Mouse (Mus musculus) gastrocnemius, adult 2 months (tissue): ENCODE measurements at regions not wholly inside any gene's neighbourhood (a gene's known extent, or its start where the extent isn't known, plus 50 kb on each side); places are given as distances from the start of the nearest gene placed in this dataset.

ENCODE experiments used
- DNase-seq: peaks from one replicate; pipeline ENCODE4 v3.0.0; 2022
- H3K27ac ChIP-seq: fragments of 200-600 bp; 2 replicates; pipeline ENCODE4 v1.8.1; 2022; ENCODE audit warnings: mild to moderate bottlenecking
- H3K4me3 ChIP-seq: fragments of 200-600 bp; 2 replicates; pipeline ENCODE4 v1.8.1; 2022; ENCODE audit warnings: mild to moderate bottlenecking, moderate library complexity
- CTCF ChIP-seq: fragments of 200-600 bp; IDR thresholded peaks from 2 replicates; pipeline ENCODE4 v1.8.1; 2022; ENCODE audit warnings: antibody characterized with exemption, mild to moderate bottlenecking, moderate library complexity
- intact Hi-C: fragments of 180-260 bp; cut with DNase I; formaldehyde crosslinking; loops from one replicate; pipeline ENCODE4 v1.15.1; 2025

- intact Hi-C loops: no loop called here
- no peak for TF ChIP-seq CTCF
- DNase-seq: no peak
- Histone ChIP-seq H3K4me3 (peak overlapping the region; percentile 35), H3K27ac (peak overlapping the region; percentile 58; the same call in 1 of the 2 replicates)
These were observed 53.0 kb downstream of the Hoxa1 start for GRCm38 (mm10) chr6:52105031-52105593.

DNA sequence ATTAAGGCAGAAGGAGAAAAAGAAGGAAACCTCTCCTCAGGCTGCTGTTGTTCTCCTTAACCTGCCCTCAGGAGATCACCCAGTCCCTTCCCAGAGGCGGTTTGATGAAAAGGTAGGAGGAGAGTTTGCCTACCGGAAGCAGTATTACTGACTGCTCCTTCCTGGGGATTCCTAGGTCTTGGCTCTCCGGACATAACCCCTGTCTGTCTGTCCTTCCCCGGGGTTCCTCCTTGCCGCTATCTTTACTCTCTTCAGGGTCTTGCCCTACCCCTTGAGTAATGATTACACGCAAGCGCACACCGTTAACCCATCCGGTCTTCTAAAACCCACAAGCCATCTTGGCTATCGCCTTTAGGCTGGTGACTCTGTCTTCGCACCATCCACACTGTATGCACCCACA lies 54.0 kb downstream of the Hoxa1 start:
- no peak for DNase-seq
- no peak overlapping the region for H3K27ac ChIP-seq
- H3K4me3 ChIP-seq: no peak overlapping the region
- TF ChIP-seq CTCF: no peak
- intact Hi-C loops: no loop called here

GRCm38 (mm10) chr6:52103661-52104060 lies 54.5 kb downstream of the Hoxa1 start:
- TF ChIP-seq CTCF: no peak
- DNase-seq: no peak
- H3K27ac ChIP-seq: no peak overlapping the region
- intact Hi-C loops: no loop called here
- no peak overlapping the region for H3K4me3 ChIP-seq

- Histone ChIP-seq H3K4me3 (peak overlapping the region; percentile 37), H3K27ac (peak overlapping the region; percentile 67)
- peak; percentile 20 for DNase-seq
- no peak for TF ChIP-seq CTCF
- intact Hi-C loops: no loop called here
These were observed 55.4 kb downstream of the Hoxa1 start for GRCm38 (mm10) chr6:52102699-52103098.

GRCm38 (mm10) chr6:52102179-52102578 lies 55.9 kb downstream of the Hoxa1 start:
- DNase-seq: peak; percentile 28
- H3K27ac ChIP-seq: peak overlapping the region; percentile 67
- peak overlapping the region; percentile 37 for H3K4me3 ChIP-seq
- intact Hi-C loops: no loop called here
- TF ChIP-seq CTCF: no peak

DNA sequence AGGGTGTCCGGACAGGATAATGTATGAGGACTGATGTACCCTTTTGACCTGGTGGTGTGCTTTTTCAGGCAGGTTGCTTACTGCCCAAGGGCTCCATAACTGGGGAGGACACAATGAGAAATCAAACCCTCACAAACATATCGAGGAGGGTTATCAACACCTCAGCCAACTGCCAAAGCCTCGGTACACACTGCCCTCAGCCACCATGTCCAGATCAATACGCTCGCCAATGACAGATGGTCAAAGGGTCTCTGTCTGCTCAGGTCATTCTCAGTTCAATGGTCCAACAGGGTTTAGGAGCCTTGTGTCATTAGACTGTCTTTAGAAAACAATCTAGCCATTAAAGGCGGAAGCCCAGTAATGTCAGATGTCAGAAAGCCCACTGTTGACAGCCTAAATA lies 56.9 kb downstream of the Hoxa1 start:
- DNase-seq: no peak
- no peak for TF ChIP-seq CTCF

GRCm38 (mm10) chr6:52098851-52099250 lies 59.3 kb downstream of the Hoxa1 start:
- no peak for DNase-seq
- no peak for TF ChIP-seq CTCF
- Histone ChIP-seq H3K4me3 (no peak overlapping the region), H3K27ac (no peak overlapping the region)
- intact Hi-C loops: no loop called here

More for the DNA sequence above, 56.9 kb downstream of the Hoxa1 start:
- Histone ChIP-seq H3K4me3 (no peak overlapping the region), H3K27ac (peak overlapping the region; percentile 67; the same call in 1 of the 2 replicates)
- intact Hi-C loops: no loop called here

DNA sequence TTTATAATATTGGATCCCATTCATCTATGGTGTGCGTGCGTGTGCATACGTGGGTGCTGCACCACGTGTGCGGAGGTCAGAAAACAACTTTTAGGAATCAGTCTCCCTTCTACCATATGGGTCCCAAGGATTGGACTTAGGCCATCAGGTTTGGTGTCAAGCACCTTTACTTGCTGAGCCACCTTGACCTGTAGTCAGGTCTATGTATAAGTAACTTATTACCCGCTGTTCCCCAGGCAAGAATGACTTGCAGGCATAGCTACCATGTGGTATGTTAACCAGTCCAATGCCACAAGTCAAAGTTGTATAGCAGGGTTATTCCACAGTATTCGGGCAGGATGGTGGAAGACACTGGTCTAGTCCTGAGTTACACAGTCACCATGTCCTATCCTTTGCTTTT lies 62.5 kb downstream of the Hoxa1 start:
- Histone ChIP-seq H3K27ac (no peak overlapping the region), H3K4me3 (no peak overlapping the region)
- TF ChIP-seq CTCF: no peak
- intact Hi-C loops: no loop called here
- DNase-seq: no peak

GRCm38 (mm10) chr6:52091445-52091844 lies 66.7 kb downstream of the Hoxa1 start:
- TF ChIP-seq CTCF: no peak
- intact Hi-C loops: no loop called here
- H3K4me3 ChIP-seq: no peak overlapping the region
- no peak for DNase-seq
- peak overlapping the region; percentile 68 for H3K27ac ChIP-seq

GRCm38 (mm10) chr6:52085932-52086643 lies 72.0 kb downstream of the Hoxa1 start:
- Histone ChIP-seq H3K27ac (peak overlapping the region; percentile 59), H3K4me3 (peak overlapping the region; percentile 13; the same call in 1 of the 2 replicates)
- intact Hi-C loops: no loop called here
- no peak for DNase-seq
- TF ChIP-seq CTCF: no peak

GRCm38 (mm10) chr6:52084622-52085021 lies 72.3 kb upstream of the Skap2 start:
- intact Hi-C loops: no loop called here
- no peak overlapping the region for H3K27ac ChIP-seq
- TF ChIP-seq CTCF: no peak
- H3K4me3 ChIP-seq: no peak overlapping the region
- DNase-seq: no peak

- intact Hi-C loops: no loop called here
- no peak overlapping the region for H3K27ac ChIP-seq
- no peak for DNase-seq
- H3K4me3 ChIP-seq: no peak overlapping the region
- no peak for TF ChIP-seq CTCF
These were observed 67.2 kb upstream of the Skap2 start for GRCm38 (mm10) chr6:52079501-52079900.

- Histone ChIP-seq H3K27ac (no peak overlapping the region), H3K4me3 (no peak overlapping the region)
- intact Hi-C loops: no loop called here
- no peak for DNase-seq
- TF ChIP-seq CTCF: no peak
These were observed 66.4 kb upstream of the Skap2 start for GRCm38 (mm10) chr6:52078530-52079340.
